Mouse (Mus musculus): ENCODE measurements around the gene Gm572. TPM values are rescaled to one million over a fixed set of nuclear protein-coding genes. Genes with fewer than 3 reads are reported as not detected.
A peak's percentile ranks its signal among the peaks of the same experiment; 100 is the strongest.

Gm572 gene
- polyA plus RNA-seq, 2 experiments: 0.11 TPM; not detected in 1

DNA sequence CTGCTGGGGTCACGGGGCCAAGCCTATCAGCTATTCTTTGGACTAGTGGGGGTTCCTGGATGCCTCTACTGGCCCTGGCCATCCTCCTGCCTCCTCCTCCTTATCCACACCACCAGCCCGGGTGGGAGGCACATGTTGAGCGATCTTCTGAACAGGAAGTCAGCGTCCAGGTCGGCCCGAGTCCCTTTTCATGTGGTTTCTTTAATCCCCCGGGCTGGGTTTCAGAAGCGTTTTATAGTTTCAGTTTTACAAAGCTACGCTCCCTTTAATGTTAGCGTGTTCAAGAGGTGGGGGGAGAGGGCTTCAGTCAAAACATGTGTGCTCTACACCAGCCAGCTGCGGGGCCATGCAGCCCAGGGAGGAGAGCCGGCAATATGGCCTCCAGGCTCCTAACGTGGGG lies 40.4 kb downstream of the Gm572 start:
- TF ChIP-seq POLR2A (IDR thresholded peaks at IDR 0.05; ENCODE audit: borderline replicate concordance, extremely low read depth, insufficient read depth, insufficient read length): no peak
- H3K36me3 ChIP-seq (ENCODE audit: control insufficient read depth, insufficient read depth, low read length): no peaks in the 10 kb centered on the region
- H3K27me3 ChIP-seq (ENCODE audit: control insufficient read depth, insufficient read depth, low read length): no peaks in the 10 kb centered on the region
- no peak overlapping the region for H3K27ac ChIP-seq (replicated peaks; ENCODE audit: low read depth, low read length)
- peak; percentile 55 for DNase-seq (ENCODE audit: low spot score)
- no peak overlapping the region for H3K9ac ChIP-seq (ENCODE audit: low read depth, low read length, severe bottlenecking)
- peaks cover 29% of the 10 kb centered on the region for H3K4me1 ChIP-seq (ENCODE audit: control insufficient read depth, insufficient read depth, low read length)
- H3K4me2 ChIP-seq (replicated peaks; ENCODE audit: low read depth, low read length, severe bottlenecking): no peak overlapping the region
- no peaks in the 10 kb centered on the region for H3K9me3 ChIP-seq (ENCODE audit: control insufficient read depth, low read length)
- WGBS: 13% methylated on average over 13 of the region's 13 CpGs
- no peak; the same call in 1 of the 2 replicates for ATAC-seq (ENCODE audit: low FRiP score, low read depth)
- H3K4me3 ChIP-seq (replicated peaks; ENCODE audit: low read length): no peak overlapping the region

DNA sequence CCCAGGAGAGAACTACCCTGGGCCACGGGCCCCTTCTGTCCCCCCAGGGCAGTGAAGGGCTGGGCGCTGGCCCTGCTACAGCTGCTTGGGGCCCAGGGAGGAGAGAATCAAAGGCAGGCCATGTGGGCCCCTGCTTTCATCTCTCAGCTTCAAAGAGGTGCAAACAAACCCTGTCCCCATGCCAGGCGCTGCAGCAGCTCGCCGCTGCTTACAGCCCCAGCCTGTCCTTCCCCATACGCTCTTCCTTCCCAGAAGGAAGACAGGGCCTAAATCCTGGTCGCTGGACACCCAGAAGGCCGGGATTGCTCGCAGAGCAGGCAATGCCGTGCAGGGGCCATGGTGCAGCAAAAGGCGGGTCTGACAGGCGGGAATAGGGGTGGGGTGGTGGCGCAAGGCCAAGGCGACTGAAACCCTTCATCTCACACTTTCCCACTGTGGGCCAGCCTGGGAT lies 43.4 kb downstream of the Gm572 start:
- Histone ChIP-seq H3K36me3 (ENCODE audit: control insufficient read depth, insufficient read depth, low read length) (no peaks in the 10 kb centered on the region), H3K9ac (ENCODE audit: low read depth, low read length, severe bottlenecking) (no peak overlapping the region), H3K27me3 (ENCODE audit: control insufficient read depth, insufficient read depth, low read length) (no peaks in the 10 kb centered on the region), H3K4me3 (replicated peaks; ENCODE audit: low read length) (no peak overlapping the region), H3K4me2 (replicated peaks; ENCODE audit: low read depth, low read length, severe bottlenecking) (no peak overlapping the region), H3K9me3 (ENCODE audit: control insufficient read depth, low read length) (no peaks in the 10 kb centered on the region), H3K4me1 (ENCODE audit: control insufficient read depth, insufficient read depth, low read length) (peaks cover 29% of the 10 kb centered on the region), H3K27ac (replicated peaks; ENCODE audit: low read depth, low read length) (no peak overlapping the region)
- TF ChIP-seq POLR2A (IDR thresholded peaks at IDR 0.05; ENCODE audit: borderline replicate concordance, extremely low read depth, insufficient read depth, insufficient read length): no peak
- 13% methylated on average over 12 of the region's 14 CpGs for WGBS
- DNase-seq (ENCODE audit: low spot score): no peak
- ATAC-seq (ENCODE audit: low FRiP score, low read depth): no peak

DNA sequence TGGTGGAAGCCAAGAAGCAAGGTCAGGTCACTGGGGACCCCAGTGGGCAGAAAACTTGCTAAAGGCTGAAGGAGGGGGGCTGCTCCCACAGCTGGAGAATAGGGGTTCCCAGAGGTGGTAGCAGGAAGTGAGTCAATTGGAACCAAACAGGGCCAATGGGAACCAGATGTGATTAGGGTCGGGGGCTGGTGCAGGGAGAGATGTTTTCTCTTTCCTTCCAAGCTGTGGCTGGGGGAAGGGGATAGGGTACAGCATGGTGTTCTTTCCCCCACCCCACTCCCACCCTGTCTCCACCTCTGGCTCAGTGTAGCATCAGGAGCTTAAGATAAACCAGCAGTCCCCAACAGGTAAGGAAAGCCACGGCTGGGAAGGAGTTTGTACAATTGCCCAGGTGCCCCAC lies 45.0 kb downstream of the Gm572 start:
- Histone ChIP-seq H3K4me3 (replicated peaks; ENCODE audit: low read length) (no peak overlapping the region), H3K9me3 (ENCODE audit: control insufficient read depth, low read length) (no peaks in the 10 kb centered on the region), H3K4me1 (ENCODE audit: control insufficient read depth, insufficient read depth, low read length) (peaks cover 25% of the 10 kb centered on the region), H3K27me3 (ENCODE audit: control insufficient read depth, insufficient read depth, low read length) (no peaks in the 10 kb centered on the region), H3K4me2 (replicated peaks; ENCODE audit: low read depth, low read length, severe bottlenecking) (0 out of 2 replicates have a peak overlapping the region, but pooled peaks have one; percentile 3), H3K9ac (ENCODE audit: low read depth, low read length, severe bottlenecking) (no peak overlapping the region), H3K36me3 (ENCODE audit: control insufficient read depth, insufficient read depth, low read length) (no peaks in the 10 kb centered on the region), H3K27ac (replicated peaks; ENCODE audit: low read depth, low read length) (no peak overlapping the region)
- no peak for DNase-seq (ENCODE audit: low spot score)
- ATAC-seq (ENCODE audit: low FRiP score, low read depth): no peak
- WGBS: 31% methylated on average over 2 of the region's 2 CpGs
- no peak for TF ChIP-seq POLR2A (IDR thresholded peaks at IDR 0.05; ENCODE audit: borderline replicate concordance, extremely low read depth, insufficient read depth, insufficient read length)

DNA sequence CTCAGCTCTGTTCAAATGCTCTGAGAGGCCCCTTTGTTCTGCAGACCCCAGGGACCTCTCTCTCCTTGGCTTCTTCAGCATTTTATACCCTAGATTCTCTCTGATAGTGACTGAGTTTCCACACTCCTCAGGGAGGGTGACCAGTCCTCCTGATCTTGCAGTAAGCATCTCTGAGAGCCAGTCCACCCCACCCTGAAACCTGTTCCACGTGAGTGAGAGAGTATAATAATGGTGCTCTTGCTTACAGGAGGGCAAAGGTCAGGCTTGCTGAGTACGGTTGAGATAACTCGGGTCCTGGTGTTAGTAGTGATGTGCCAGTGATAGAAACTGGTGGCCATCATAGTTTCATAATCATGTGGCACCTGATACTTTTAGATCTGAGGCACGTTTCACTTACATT lies 48.1 kb downstream of the Gm572 start:
- Histone ChIP-seq H3K9me3 (ENCODE audit: control insufficient read depth, low read length) (no peaks in the 10 kb centered on the region), H3K27ac (replicated peaks; ENCODE audit: low read depth, low read length) (no peak overlapping the region), H3K27me3 (ENCODE audit: control insufficient read depth, insufficient read depth, low read length) (no peaks in the 10 kb centered on the region), H3K4me3 (replicated peaks; ENCODE audit: low read length) (no peak overlapping the region), H3K36me3 (ENCODE audit: control insufficient read depth, insufficient read depth, low read length) (no peaks in the 10 kb centered on the region), H3K4me2 (replicated peaks; ENCODE audit: low read depth, low read length, severe bottlenecking) (no peak overlapping the region), H3K4me1 (ENCODE audit: control insufficient read depth, insufficient read depth, low read length) (peaks cover 15% of the 10 kb centered on the region), H3K9ac (ENCODE audit: low read depth, low read length, severe bottlenecking) (no peak overlapping the region)
- TF ChIP-seq POLR2A (IDR thresholded peaks at IDR 0.05; ENCODE audit: borderline replicate concordance, extremely low read depth, insufficient read depth, insufficient read length): no peak
- DNase-seq (ENCODE audit: low spot score): no peak
- WGBS: 87% methylated on average over 4 of the region's 4 CpGs
- ATAC-seq (ENCODE audit: low FRiP score, low read depth): no peak

DNA sequence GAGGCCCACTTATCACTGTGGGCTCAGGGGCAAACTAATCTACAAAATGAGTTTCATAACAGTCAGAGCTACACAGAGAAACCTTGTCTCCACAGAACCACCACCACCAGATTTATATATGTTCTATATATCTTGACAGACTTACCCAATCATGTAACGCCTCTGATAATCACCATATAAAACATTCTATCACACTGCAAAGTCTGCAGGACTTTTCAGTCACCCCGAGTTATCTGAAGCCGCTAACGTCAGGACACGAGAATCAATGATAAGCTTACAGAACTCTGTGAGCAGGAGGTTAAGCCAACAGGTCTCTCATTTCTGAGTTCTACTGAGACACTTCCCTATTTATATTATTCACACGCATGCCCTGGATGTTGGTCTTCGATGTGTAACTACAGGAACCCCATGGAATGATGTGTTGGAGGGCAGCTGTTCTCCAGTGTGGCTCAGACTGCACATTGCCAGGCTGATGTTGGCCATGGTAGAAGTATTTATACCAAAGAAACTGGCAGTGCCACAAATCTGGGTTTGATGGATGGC lies 50.4 kb downstream of the Gm572 start:
- no peak for TF ChIP-seq POLR2A (IDR thresholded peaks at IDR 0.05; ENCODE audit: borderline replicate concordance, extremely low read depth, insufficient read depth, insufficient read length)
- Histone ChIP-seq H3K27ac (replicated peaks; ENCODE audit: low read depth, low read length) (no peak overlapping the region), H3K4me1 (ENCODE audit: control insufficient read depth, insufficient read depth, low read length) (peaks cover under 1% of the 10 kb centered on the region), H3K4me2 (replicated peaks; ENCODE audit: low read depth, low read length, severe bottlenecking) (no peak overlapping the region), H3K4me3 (replicated peaks; ENCODE audit: low read length) (no peak overlapping the region), H3K9me3 (ENCODE audit: control insufficient read depth, low read length) (no peaks in the 10 kb centered on the region), H3K27me3 (ENCODE audit: control insufficient read depth, insufficient read depth, low read length) (no peaks in the 10 kb centered on the region), H3K36me3 (ENCODE audit: control insufficient read depth, insufficient read depth, low read length) (no peaks in the 10 kb centered on the region), H3K9ac (ENCODE audit: low read depth, low read length, severe bottlenecking) (no peak overlapping the region)
- 85% methylated on average over 7 of the region's 7 CpGs for WGBS
- no peak for ATAC-seq (ENCODE audit: low FRiP score, low read depth)
- DNase-seq (ENCODE audit: low spot score): no peak
